Mouse (Mus musculus): Measurements from ENCODE around the gene Scrn2.

GRCm38 (mm10) chr11:97040301-97041021, 10.7 kb downstream of the Scrn2 start:
- TF ChIP-seq POLR2A (IDR thresholded peaks at IDR 0.05; ENCODE audit: insufficient read depth, low read depth, low read length) (no peak), CTCF (IDR thresholded peaks at IDR 0.05) (no peak)

Measured in heart, adult 2 months (tissue).